Mouse (Mus musculus): Measurements from ENCODE around the gene Dcaf5. TPM values are rescaled to one million over a fixed set of nuclear protein-coding genes. Genes with fewer than 3 reads are reported as not detected.
A peak's percentile ranks its signal among the peaks of the same experiment; 100 is the strongest.

Dcaf5 gene
- total and polyA plus RNA-seq, 3 experiments: 8.2 to 13.2 (median 13.0) TPM

- peak; percentile 92 for DNase-seq (ENCODE audit: extremely low read depth)
- peaks cover 0 to 3% of the 10 kb centered on the region in 2 experiments; a peak in 1 of 4 replicates for H3K4me1 ChIP-seq (ENCODE audit: control insufficient read depth in 1 of 2, insufficient read depth in 2 of 2)
- H3K27ac ChIP-seq (ENCODE audit: insufficient read depth, low read depth): peak within 1 kb of the TSS; percentile 52; the same call in 1 of the 2 replicates
- peaks cover 3% of the 10 kb centered on the region for H3K9me3 ChIP-seq (replicated peaks; ENCODE audit: low read length)
- peak within 1 kb of the TSS; percentile 84 to 91 (median 86) for H3K4me3 ChIP-seq (replicated peaks in 1 of 3; ENCODE audit: low read depth in 2 of 3, low read length in 2 of 3, poor library complexity in 1 of 3)
- no peaks in the 10 kb centered on the region for H3K36me3 ChIP-seq (replicated peaks in 1 of 2; ENCODE audit: control insufficient read depth in 1 of 2, insufficient read depth in 1 of 2, low read length in 1 of 2)
- 0 out of 2 replicates have a peak, but pooled peaks cover 5% of the 10 kb centered on the region for H3K79me2 ChIP-seq (replicated peaks; ENCODE audit: control insufficient read depth, extremely low read depth, insufficient read depth, poor library complexity, severe bottlenecking)
- dilution Hi-C loops (cut with MboI; ENCODE audit: extremely low pct_ligation_motif_present, extremely low pct_unique_long_range_greater_than_20kb, low sequenced_read_pairs) (no loop called here), in situ Hi-C loops (cut with MboI; ENCODE audit: low pct_ligation_motif_present, low pct_unique_long_range_greater_than_20kb, low sequenced_read_pairs) (no loop called here)
- no peak for TF ChIP-seq EP300 (IDR thresholded peaks at IDR 0.05; ENCODE audit: low read length)
- TF ChIP-seq RAD21 (IDR thresholded peaks at IDR 0.05; ENCODE audit: low read depth, low read length): no peak
- no peak for TF ChIP-seq SMC3 (IDR thresholded peaks at IDR 0.05; ENCODE audit: low read depth, low read length)
- TF ChIP-seq CHD2 (IDR thresholded peaks at IDR 0.05; ENCODE audit: low read length): peak; percentile 59; the same call in 1 of the 2 replicates
- TF ChIP-seq PAX5 (IDR thresholded peaks at IDR 0.05; ENCODE audit: low read length): no peak
- peak; percentile 88 for TF ChIP-seq MAX (IDR thresholded peaks at IDR 0.05; ENCODE audit: low read length)
- TF ChIP-seq ELF1 (IDR thresholded peaks at IDR 0.05; ENCODE audit: low read depth, low read length): peak; percentile 89
- TF ChIP-seq MAZ (IDR thresholded peaks at IDR 0.05; ENCODE audit: low read depth, low read length): peak; percentile 90
- peak; percentile 90 for TF ChIP-seq TCF12 (IDR thresholded peaks at IDR 0.05; ENCODE audit: low read depth, low read length)
- TF ChIP-seq CTCF (conservative IDR thresholded peaks at IDR 0.05 in 1 of 2, IDR thresholded peaks at IDR 0.05 in 1 of 2; ENCODE audit: low read depth in 2 of 2, low read length in 2 of 2): no peak
- peak; percentile 71 for TF ChIP-seq POLR2A (IDR thresholded peaks at IDR 0.05; ENCODE audit: low read depth, low read length)
- TF ChIP-seq ZC3H11A (IDR thresholded peaks at IDR 0.05; ENCODE audit: low read depth, low read length): no peak
- peak; percentile 77 for TF ChIP-seq SIN3A (IDR thresholded peaks at IDR 0.05; ENCODE audit: low read length)
- TF ChIP-seq ZKSCAN1 (IDR thresholded peaks at IDR 0.05; ENCODE audit: borderline replicate concordance, low read depth, low read length): no peak
- TF ChIP-seq GABPA (IDR thresholded peaks at IDR 0.05; ENCODE audit: insufficient replicate concordance, low read depth, low read length): peak; percentile 31; the same call in 1 of the 2 replicates
- no peak for TF ChIP-seq ZNF384 (IDR thresholded peaks at IDR 0.05; ENCODE audit: low read depth, low read length)
- TF ChIP-seq BHLHE40 (IDR thresholded peaks at IDR 0.05; ENCODE audit: low read depth, low read length): no peak
- TF ChIP-seq USF1 (IDR thresholded peaks at IDR 0.05; ENCODE audit: low read depth, low read length): no peak
- TF ChIP-seq TBP (conservative IDR thresholded peaks at IDR 0.05; ENCODE audit: low read depth, low read length): peak; percentile 62; the same call in 1 of the 2 replicates
- peak; percentile 89; the same call in 1 of the 2 replicates for TF ChIP-seq KAT2A (IDR thresholded peaks at IDR 0.05; ENCODE audit: insufficient replicate concordance, low read length)
- peak; percentile 51; the same call in 1 of the 2 replicates for TF ChIP-seq POLR2AphosphoS2 (IDR thresholded peaks at IDR 0.05; ENCODE audit: low read depth, low read length)
- peak; percentile 95 for TF ChIP-seq MXI1 (IDR thresholded peaks at IDR 0.05; ENCODE audit: low read depth, low read length)
- TF ChIP-seq CHD1 (IDR thresholded peaks at IDR 0.05; ENCODE audit: low read depth, low read length): peak; percentile 44; the same call in 1 of the 2 replicates
- peak; percentile 73 for TF ChIP-seq NELFE (IDR thresholded peaks at IDR 0.05; ENCODE audit: low read depth, low read length)
- no peak for TF ChIP-seq JUN (IDR thresholded peaks at IDR 0.05; ENCODE audit: insufficient read depth, low read depth, low read length)
- peak; percentile 66 for TF ChIP-seq NRF1 (IDR thresholded peaks at IDR 0.05; ENCODE audit: low read depth, low read length)
- TF ChIP-seq MEF2A (IDR thresholded peaks at IDR 0.05; ENCODE audit: borderline replicate concordance, low read depth, low read length): peak; percentile 83
- peak; percentile 73 for TF ChIP-seq UBTF (IDR thresholded peaks at IDR 0.05; ENCODE audit: low read depth, low read length)
- TF ChIP-seq MAFK (IDR thresholded peaks at IDR 0.05; ENCODE audit: insufficient replicate concordance, low read length): no peak
- TF ChIP-seq ETS1 (conservative IDR thresholded peaks at IDR 0.05; ENCODE audit: low read depth, low read length): no peak
- TF ChIP-seq MYC (IDR thresholded peaks at IDR 0.05; ENCODE audit: low read depth, low read length): peak; percentile 78; the same call in 1 of the 2 replicates
- no peak; the same call in 1 of the 2 replicates for TF ChIP-seq E2F4 (IDR thresholded peaks at IDR 0.05; ENCODE audit: insufficient replicate concordance, low read depth, low read length)
- peak; percentile 66; the same call in 1 of the 2 replicates for TF ChIP-seq ZMIZ1 (IDR thresholded peaks at IDR 0.05; ENCODE audit: low read depth, low read length)
- 0 out of 2 replicates have a peak, but pooled peaks have one; percentile 8 for TF ChIP-seq JUND (conservative IDR thresholded peaks at IDR 0.05; ENCODE audit: low read depth, low read length)
- TF ChIP-seq USF2 (conservative IDR thresholded peaks at IDR 0.05; ENCODE audit: low read depth, low read length): no peak
- TF ChIP-seq IRF4 (IDR thresholded peaks at IDR 0.05; ENCODE audit: low read depth, low read length): peak; percentile 65
- TF ChIP-seq RCOR1 (conservative IDR thresholded peaks at IDR 0.05; ENCODE audit: low read depth, low read length): no peak; the same call in 1 of the 2 replicates
- peak; percentile 95 for TF ChIP-seq HCFC1 (IDR thresholded peaks at IDR 0.05; ENCODE audit: low read depth, low read length)
- H3K27me3 ChIP-seq (replicated peaks): no peaks in the 10 kb centered on the region
- peak within 1 kb of the TSS; percentile 89 for H3K9ac ChIP-seq (ENCODE audit: insufficient read depth, low read depth)
- H3K4me2 ChIP-seq (ENCODE audit: insufficient read depth, low read depth, poor library complexity, severe bottlenecking): peak within 1 kb of the TSS; percentile 85
These were observed 26.7 kb upstream of the Dcaf5 start, which contains the start of gene Exd2 for GRCm38 (mm10) chr12:80462942-80463651. TSS of gene Exd2 (plus strand) at chr12:80463095.

Data from CH12.LX (cell line).